Mouse (Mus musculus) embryonic fibroblast, embryonic 13.5 days (primary cell): Measurements from ENCODE around the gene F2rl2.

Source experiments
- CTCF ChIP-seq: IDR thresholded peaks from 2 replicates; pipeline ENCODE4 v1.5.1; 2011; ENCODE audit warnings: mild to moderate bottlenecking, control low read depth, low read length, moderate library complexity, borderline replicate concordance; ENCODE audit not compliant: insufficient read depth
- POLR2A ChIP-seq: IDR thresholded peaks from 2 replicates; pipeline ENCODE4 v1.6.1; 2011; ENCODE audit warnings: low read depth, mild to moderate bottlenecking, control low read depth, low read length, moderate library complexity

- TF ChIP-seq CTCF: no peak
- no peak for TF ChIP-seq POLR2A
These were observed 46.3 kb downstream of the F2rl2 start for GRCm38 (mm10) chr13:95742881-95743466.
